Mouse (Mus musculus) forebrain, embryonic 13.5 days (tissue): ENCODE results near the gene Gbp10. TPM values are rescaled to one million over a fixed set of nuclear protein-coding genes. Genes with fewer than 3 reads are reported as not detected.
"Not testable (repeated sequence)": the region's sequence is repeated elsewhere in the genome, so short reads cannot be mapped to it uniquely, and the experiment has no call there.

Experiments used
- ATAC-seq: fragments of 200-750 bp; cut with Nextera tagmentation; 2 replicates; pipeline ENCODE4 v1.8.0; 2017
- H3K27ac ChIP-seq: fragments of 300-500 bp; sonication (generic); 2 replicates; pipeline ENCODE4 v1.5.1; 2015; ENCODE audit warnings: inconsistent platforms, mild to moderate bottlenecking, moderate library complexity
- H3K27me3 ChIP-seq: fragments of 300-500 bp; sonication (generic); 2 replicates; pipeline ENCODE4 v1.6.1; 2015; ENCODE audit warnings: mild to moderate bottlenecking, inconsistent platforms
- H3K36me3 ChIP-seq: fragments of 300-500 bp; sonication (generic); 2 replicates; pipeline ENCODE4 v1.6.1; 2015; ENCODE audit warnings: mild to moderate bottlenecking, inconsistent platforms; ENCODE audit not compliant: poor library complexity, severe bottlenecking
- H3K4me1 ChIP-seq: fragments of 300-500 bp; sonication (generic); 2 replicates; pipeline ENCODE4 v1.6.1; 2015; ENCODE audit warnings: inconsistent platforms
- H3K4me2 ChIP-seq: fragments of 300-500 bp; sonication (generic); 2 replicates; pipeline ENCODE4 v1.6.1; 2015; ENCODE audit warnings: inconsistent platforms, mild to moderate bottlenecking, moderate library complexity
- H3K4me3 ChIP-seq: fragments of 300-500 bp; sonication (generic); 2 replicates; pipeline ENCODE4 v1.5.1; 2015; ENCODE audit warnings: mild to moderate bottlenecking, inconsistent platforms
- H3K9ac ChIP-seq: fragments of 300-500 bp; sonication (generic); 2 replicates; pipeline ENCODE4 v1.6.1; 2015; ENCODE audit warnings: mild to moderate bottlenecking, inconsistent platforms
- H3K9me3 ChIP-seq: fragments of 300-500 bp; sonication (generic); replicated peaks from 2 replicates; pipeline ENCODE4 v1.6.1; 2016; ENCODE audit warnings: inconsistent platforms
- WGBS: fragments of 180-500 bp; shearing (Covaris S2); methylation state at CpG from one replicate; pipeline ENCODE4 v1.1.7; 2015; 5-methylcytosine and 5-hydroxymethylcytosine counted together
- polyA plus RNA-seq: library from polyadenylated mRNA; unstranded; fragments of >200 nt; fragmentation: Nextera tagmentation; extraction: Ambion mirVana; gene quantifications from 2 replicates; pipeline ENCODE4 v1.2.1, GENCODE M21; 2015

Gbp10 gene
- polyA plus RNA-seq = 0.18 and 0.62 TPM in 2 replicates

GRCm38 (mm10) chr5:105239483-105240047 lies at the start of gene Gbp10:
Gene Gbp10 (minus strand): TSS chr5:105239533.
- H3K9ac ChIP-seq, ATAC-seq, H3K36me3 ChIP-seq, H3K4me2 ChIP-seq, H3K27me3 ChIP-seq, H3K4me3 ChIP-seq, H3K9me3 ChIP-seq, H3K4me1 ChIP-seq, H3K27ac ChIP-seq: not testable (repeated sequence)

GRCm38 (mm10) chr5:105260673-105261072 lies 21.3 kb upstream of the Gbp10 start:
- not testable (repeated sequence) for H3K9ac ChIP-seq, H3K4me3 ChIP-seq, H3K27me3 ChIP-seq, H3K4me2 ChIP-seq, ATAC-seq, H3K4me1 ChIP-seq, H3K27ac ChIP-seq, H3K36me3 ChIP-seq, H3K9me3 ChIP-seq
- WGBS = no CpG with 5 or more reads among the region's 3 CpGs

- Histone ChIP-seq H3K9me3 (no peaks in the 10 kb centered on the region), H3K4me2 (no peak overlapping the region), H3K9ac (no peak overlapping the region), H3K27me3 (no peaks in the 10 kb centered on the region), H3K36me3 (no peaks in the 10 kb centered on the region), H3K4me1 (no peaks in the 10 kb centered on the region), H3K27ac (no peak overlapping the region), H3K4me3 (no peak overlapping the region)
- ATAC-seq = no peak
These were observed 13.2 kb upstream of the Gbp10 start for GRCm38 (mm10) chr5:105252491-105252890.

- WGBS = 84% methylated on average over 3 of the region's 3 CpGs
- H3K9me3 ChIP-seq, H3K27ac ChIP-seq, H3K36me3 ChIP-seq, H3K27me3 ChIP-seq, ATAC-seq, H3K4me1 ChIP-seq, H3K9ac ChIP-seq, H3K4me3 ChIP-seq, H3K4me2 ChIP-seq: not testable (repeated sequence)
These were observed 5.4 kb upstream of the Gbp10 start for GRCm38 (mm10) chr5:105244741-105245140.

- 60% methylated on average over 5 of the region's 5 CpGs for WGBS
- not testable (repeated sequence) for H3K4me1 ChIP-seq, H3K9ac ChIP-seq, H3K4me2 ChIP-seq, H3K4me3 ChIP-seq, H3K36me3 ChIP-seq, H3K9me3 ChIP-seq, ATAC-seq, H3K27ac ChIP-seq, H3K27me3 ChIP-seq
These were observed 1.6 kb upstream of the Gbp10 start for GRCm38 (mm10) chr5:105240982-105241381.

- 98% methylated on average over 1 of the region's 1 CpGs for WGBS
- not testable (repeated sequence) for H3K4me2 ChIP-seq, H3K9ac ChIP-seq, H3K9me3 ChIP-seq, ATAC-seq, H3K4me3 ChIP-seq, H3K27me3 ChIP-seq, H3K4me1 ChIP-seq, H3K27ac ChIP-seq, H3K36me3 ChIP-seq
These were observed 931 bp downstream of the Gbp10 start for GRCm38 (mm10) chr5:105238402-105238801.

- H3K9me3 ChIP-seq, H3K9ac ChIP-seq, H3K4me2 ChIP-seq, H3K36me3 ChIP-seq, H3K4me1 ChIP-seq, H3K27ac ChIP-seq, H3K27me3 ChIP-seq, H3K4me3 ChIP-seq, ATAC-seq: not testable (repeated sequence)
- WGBS = 76% methylated on average over 3 of the region's 3 CpGs
These were observed 3.3 kb downstream of the Gbp10 start for GRCm38 (mm10) chr5:105236040-105236439.

GRCm38 (mm10) chr5:105208957-105209356 lies 30.4 kb downstream of the Gbp10 start:
- not testable (repeated sequence) for H3K27me3 ChIP-seq, H3K4me3 ChIP-seq, H3K4me1 ChIP-seq, ATAC-seq, H3K27ac ChIP-seq, H3K9ac ChIP-seq, H3K36me3 ChIP-seq, H3K4me2 ChIP-seq, H3K9me3 ChIP-seq
- 83% methylated on average over 1 of the region's 3 CpGs for WGBS

- H3K36me3 ChIP-seq, H3K27ac ChIP-seq: not testable (repeated sequence)
- WGBS = 94% methylated on average over 4 of the region's 4 CpGs
These were observed 38.5 kb downstream of the Gbp10 start for GRCm38 (mm10) chr5:105200791-105201355.

GRCm38 (mm10) chr5:105199149-105199548 lies 40.2 kb downstream of the Gbp10 start:
- not testable (repeated sequence) for H3K27me3 ChIP-seq, H3K9me3 ChIP-seq, H3K4me2 ChIP-seq, H3K4me3 ChIP-seq, ATAC-seq, H3K27ac ChIP-seq, H3K4me1 ChIP-seq, H3K9ac ChIP-seq, H3K36me3 ChIP-seq
- 93% methylated on average over 1 of the region's 1 CpGs for WGBS

More at GRCm38 (mm10) chr5:105200791-105201355, 38.5 kb downstream of the Gbp10 start:
- H3K9me3 ChIP-seq, H3K4me2 ChIP-seq, H3K9ac ChIP-seq, H3K4me3 ChIP-seq, H3K27me3 ChIP-seq, ATAC-seq, H3K4me1 ChIP-seq: not testable (repeated sequence)

- not testable (repeated sequence) for H3K4me1 ChIP-seq, H3K4me3 ChIP-seq, H3K36me3 ChIP-seq, H3K9ac ChIP-seq, H3K4me2 ChIP-seq, H3K9me3 ChIP-seq, H3K27me3 ChIP-seq, ATAC-seq, H3K27ac ChIP-seq
These were observed 41.3 kb downstream of the Gbp10 start for GRCm38 (mm10) chr5:105197915-105198560.

GRCm38 (mm10) chr5:105196308-105196707 lies 43.0 kb downstream of the Gbp10 start:
- H3K9me3 ChIP-seq, H3K36me3 ChIP-seq, ATAC-seq: not testable (repeated sequence)

GRCm38 (mm10) chr5:105192536-105192935 lies 46.8 kb downstream of the Gbp10 start:
- H3K4me3 ChIP-seq, ATAC-seq, H3K4me1 ChIP-seq, H3K36me3 ChIP-seq, H3K27me3 ChIP-seq, H3K9me3 ChIP-seq, H3K27ac ChIP-seq, H3K4me2 ChIP-seq, H3K9ac ChIP-seq: not testable (repeated sequence)
- WGBS = 97% methylated on average over 2 of the region's 2 CpGs

More at GRCm38 (mm10) chr5:105196308-105196707, 43.0 kb downstream of the Gbp10 start:
- 83% methylated on average over 5 of the region's 5 CpGs for WGBS
- not testable (repeated sequence) for H3K9ac ChIP-seq, H3K27me3 ChIP-seq, H3K4me3 ChIP-seq, H3K27ac ChIP-seq, H3K4me1 ChIP-seq, H3K4me2 ChIP-seq
